29 mouse cellular contexts compared by ENCODE assay signal in the genomic region with DNA sequence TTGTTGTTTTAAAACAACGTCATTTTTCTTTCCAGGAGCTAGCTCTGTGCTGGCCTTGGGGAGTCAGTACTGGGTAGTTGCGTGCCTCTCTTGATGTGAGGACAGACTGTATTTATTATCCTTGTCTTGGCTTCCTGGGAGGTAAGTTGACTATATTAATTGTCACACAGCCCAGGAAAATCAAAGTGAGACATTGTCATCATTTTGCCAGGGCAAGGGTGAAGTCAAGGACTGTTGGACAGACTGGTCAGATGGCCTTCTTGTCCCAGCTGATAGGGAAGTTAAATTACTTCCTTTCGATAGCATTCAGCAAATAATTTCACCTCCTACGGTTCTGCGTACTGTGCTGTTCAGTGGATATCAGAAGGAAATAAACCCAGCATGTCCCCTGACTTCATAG.
"Had no signal": no experiment of that assay in that cellular context is flagged by ENCODE, and none has a peak within 500 bp of the region (broad histone marks: within the 10 kb centered on the region; RNA-seq: fewer than 3 reads in every experiment).

No protein-coding gene starts in this region.

- H3K4me1 ChIP-seq: heart, embryonic 10.5 days; heart, embryonic 12.5 days; hindbrain, embryonic 12.5 days had no signal

- H3K36me3 ChIP-seq: heart, embryonic 10.5 days; heart, embryonic 12.5 days; hindbrain, embryonic 10.5 days; hindbrain, embryonic 12.5 days; limb, embryonic 10.5 days; limb, embryonic 12.5 days; liver, embryonic 13.5 days; liver, embryonic 15.5 days had no signal

- H3K9me3 ChIP-seq: heart, embryonic 10.5 days; heart, embryonic 12.5 days; hindbrain, embryonic 10.5 days; hindbrain, embryonic 12.5 days; limb, embryonic 10.5 days; limb, embryonic 12.5 days; liver, embryonic 13.5 days; liver, embryonic 15.5 days had no signal

- DNase-seq: gastrocnemius, adult 2 months; gastrocnemius, postnatal 10 days; gastrocnemius, postnatal 25 days; heart, adult 18-20 months; heart, postnatal 10 days; heart, postnatal 4 days; kidney, adult 18-20 months; kidney, adult 8-10 months; kidney, postnatal 10 days; kidney, postnatal 25 days; kidney, postnatal 4 days; layer of hippocampus, adult 9-11 months; layer of hippocampus, postnatal 36 days; liver; liver, embryonic 13.5 days had no signal

- ATAC-seq: hindbrain, embryonic 16.5 days; inflammation-experienced regulatory T-cells, adult 6 months; intestine, embryonic 16.5 days had no signal

- H3K27me3 ChIP-seq: heart, embryonic 12.5 days; hindbrain, embryonic 12.5 days; limb, embryonic 12.5 days had no signal

- H3K9ac ChIP-seq: heart, embryonic 12.5 days; hindbrain, embryonic 12.5 days; hindbrain, embryonic 14.5 days; limb, embryonic 12.5 days; liver, embryonic 13.5 days; liver, embryonic 15.5 days had no signal

- H3K4me3 ChIP-seq: gastrocnemius, adult 2 months; heart, embryonic 10.5 days; heart, embryonic 12.5 days; hindbrain, embryonic 10.5 days; hindbrain, embryonic 12.5 days; layer of hippocampus, adult 2 months; left cerebral cortex, adult 2 months; limb, embryonic 10.5 days; limb, embryonic 12.5 days; liver, embryonic 13.5 days; liver, embryonic 15.5 days had no signal

- H3K27ac ChIP-seq: gastrocnemius, adult 2 months; heart, embryonic 10.5 days; hindbrain, embryonic 10.5 days; hindbrain, embryonic 12.5 days; hindbrain, embryonic 14.5 days; layer of hippocampus, adult 2 months; left cerebral cortex, adult 2 months; limb, embryonic 10.5 days; limb, embryonic 12.5 days; liver, embryonic 13.5 days; liver, embryonic 15.5 days had no signal

- H3K4me2 ChIP-seq: heart, embryonic 12.5 days; hindbrain, embryonic 12.5 days; hindbrain, embryonic 14.5 days; limb, embryonic 12.5 days; liver, embryonic 11.5 days; liver, embryonic 13.5 days; liver, embryonic 15.5 days had no signal
